Mouse (Mus musculus) urinary bladder, postnatal 10 days (tissue): ENCODE data around the gene Ttll8.

Source experiments
- DNase-seq: peaks from one replicate; pipeline ENCODE4 v3.0.0; 2022; ENCODE audit warnings: low spot score

Ttll8 gene

GRCm38 (mm10) chr15:88954368-88955072, at the start of gene Ttll8:
Ttll8 (minus strand) TSS chr15:88954418.
- DNase-seq: no peak

GRCm38 (mm10) chr15:89001245-89001644, 47.0 kb upstream of the Ttll8 start:
- DNase-seq: no peak

GRCm38 (mm10) chr15:89000367-89000766, 46.1 kb upstream of the Ttll8 start:
- DNase-seq: no peak

GRCm38 (mm10) chr15:88999124-88999523, 44.9 kb upstream of the Ttll8 start:
- no peak for DNase-seq

- no peak for DNase-seq
Measured at GRCm38 (mm10) chr15:88998636-88999035, 44.4 kb upstream of the Ttll8 start.

GRCm38 (mm10) chr15:88989236-88989635, 35.0 kb upstream of the Ttll8 start:
- DNase-seq: no peak

- DNase-seq: no peak
Measured at GRCm38 (mm10) chr15:88982534-88983079, 28.4 kb upstream of the Ttll8 start, which contains the start of gene Mov10l1. Mov10l1 (plus strand) TSS chr15:88982909.

GRCm38 (mm10) chr15:88979138-88979446, 24.9 kb upstream of the Ttll8 start:
- no peak for DNase-seq

GRCm38 (mm10) chr15:88978281-88979137, 24.3 kb upstream of the Ttll8 start, which contains the start of gene Mlc1:
Mlc1 (minus strand) TSS chr15:88979007.
- no peak for DNase-seq

- no peak for DNase-seq
Measured at GRCm38 (mm10) chr15:88972300-88972699, 18.1 kb upstream of the Ttll8 start.

GRCm38 (mm10) chr15:88964070-88964578, 9.9 kb upstream of the Ttll8 start:
- no peak for DNase-seq

GRCm38 (mm10) chr15:88957522-88957921, 3.3 kb upstream of the Ttll8 start:
- DNase-seq: no peak

- no peak for DNase-seq
Measured at GRCm38 (mm10) chr15:88955342-88955741, 1.1 kb upstream of the Ttll8 start.

GRCm38 (mm10) chr15:88951246-88951645, 3.0 kb downstream of the Ttll8 start:
- DNase-seq: no peak

GRCm38 (mm10) chr15:88946851-88947250, 7.4 kb downstream of the Ttll8 start:
- DNase-seq: no peak

- no peak for DNase-seq
Measured at GRCm38 (mm10) chr15:88943896-88944551, 10.2 kb downstream of the Ttll8 start.

- DNase-seq: no peak
Measured at GRCm38 (mm10) chr15:88942783-88943182, 11.4 kb downstream of the Ttll8 start.

GRCm38 (mm10) chr15:88937291-88937650, 16.9 kb downstream of the Ttll8 start:
- no peak for DNase-seq

GRCm38 (mm10) chr15:88936619-88937290, 17.5 kb downstream of the Ttll8 start:
- DNase-seq: no peak

- DNase-seq: no peak
Measured at GRCm38 (mm10) chr15:88934141-88934540, 20.1 kb downstream of the Ttll8 start.

GRCm38 (mm10) chr15:88932667-88933066, 21.6 kb downstream of the Ttll8 start:
- DNase-seq: no peak

GRCm38 (mm10) chr15:88921992-88922310, 32.3 kb downstream of the Ttll8 start:
- no peak for DNase-seq
